Mouse (Mus musculus) forebrain, embryonic 13.5 days (tissue): ENCODE results near the gene Ntsr2. TPM values are rescaled to one million over a fixed set of nuclear protein-coding genes. Genes with fewer than 3 reads are reported as not detected.

Experiments
- polyA plus RNA-seq: library from polyadenylated mRNA; unstranded; fragments of >200 nt; fragmentation: Nextera tagmentation; extraction: Ambion mirVana; gene quantifications from 2 replicates; pipeline ENCODE4 v1.2.1, GENCODE M21; 2015

The Ntsr2 gene
- polyA plus RNA-seq, 1 experiment from 2014 or later, result 0.99 TPM

Other genes starting within 250 kb of the Ntsr2 start
- gene Lpin1, start 42.4 kb upstream of the Ntsr2 start, polyA plus RNA-seq, result 11.7 and 12.1 TPM in 2 replicates
- 0.85 and 0.97 TPM in 2 replicates for gene Greb1, start 147.5 kb downstream of the Ntsr2 start, polyA plus RNA-seq
- 43.3 and 51.8 TPM in 2 replicates for gene E2f6, start 157.6 kb downstream of the Ntsr2 start, polyA plus RNA-seq
- gene Rock2, start 241.5 kb downstream of the Ntsr2 start, polyA plus RNA-seq, result 12.5 and 13.5 TPM in 2 replicates